Mouse (Mus musculus) duodenum, adult 2 months (tissue): Measurements from ENCODE around the gene Olfr878. TPM values are rescaled to one million over a fixed set of nuclear protein-coding genes. Genes with fewer than 3 reads are reported as not detected.

Experiments
- polyA plus RNA-seq: library from polyadenylated mRNA; depleted of rRNA; stranded (reverse); fragments of >200 nt; gene quantifications from 2 replicates; pipeline ENCODE4 v1.2.3, GENCODE M21; 2012; ENCODE audit warnings: low replicate concordance; rRNA removed

Olfr878 gene
- polyA plus RNA-seq = not detected in 2 replicates

DNA sequence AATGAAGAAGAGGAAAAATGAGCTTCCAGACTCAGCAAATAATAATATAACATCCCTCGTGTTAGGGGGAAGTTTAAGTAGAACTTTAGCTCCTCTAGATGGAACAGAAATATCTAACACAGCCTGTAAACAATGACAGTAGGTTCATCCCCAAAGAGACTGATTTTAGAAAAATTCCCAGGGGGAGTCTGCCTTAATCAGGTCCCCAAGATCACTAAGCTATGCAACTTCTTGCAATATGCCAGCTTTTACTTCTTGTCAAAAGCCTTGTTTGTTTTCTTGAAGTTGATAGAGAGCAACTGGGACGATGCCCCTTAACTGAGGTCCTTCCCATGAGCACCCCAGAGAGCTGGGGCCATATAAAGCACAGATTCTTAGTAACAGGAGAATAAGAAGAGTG lies at the start of gene Olfr878:
TSS of gene Olfr878 (plus strand) at position 301 of the 400 bp plus-strand sequence.

DNA sequence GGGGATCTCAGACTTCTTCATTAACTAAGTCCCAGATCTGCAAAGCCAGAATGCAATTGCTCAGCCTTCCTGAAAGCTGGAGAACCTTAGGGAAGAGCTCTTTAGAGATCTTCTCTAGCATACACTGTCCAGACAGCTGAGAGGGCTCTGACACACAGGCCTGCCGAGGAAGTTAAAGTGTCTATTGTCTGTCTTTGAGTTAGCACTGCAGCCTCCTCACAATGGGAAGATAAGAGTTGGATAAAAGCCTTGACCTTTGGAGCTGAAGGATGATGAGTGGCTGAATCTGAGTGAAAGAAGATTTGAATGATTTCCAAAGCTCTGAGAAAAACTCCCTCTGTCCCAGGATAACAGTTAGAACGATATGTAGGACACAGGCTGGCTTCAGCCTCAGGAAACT lies 21.0 kb upstream of the Olfr878 start, which contains the start of gene Olfr145:
TSS of gene Olfr145 (plus strand) at position 64 of the 400 bp plus-strand sequence.

Other genes starting within 250 kb of the Olfr878 start
- gene Panx3, start 248.6 kb upstream of the Olfr878 start, polyA plus RNA-seq = not detected in 2 replicates
- gene Olfr160, start 201.6 kb upstream of the Olfr878 start, polyA plus RNA-seq = not detected in 2 replicates
- not detected in 2 replicates for gene Olfr874, start 172.7 kb upstream of the Olfr878 start, polyA plus RNA-seq
- gene Olfr875, start 146.0 kb upstream of the Olfr878 start, polyA plus RNA-seq = not detected in 2 replicates
- gene Olfr876, start 114.8 kb upstream of the Olfr878 start, polyA plus RNA-seq = not detected in 2 replicates
- gene Olfr877, start 63.6 kb upstream of the Olfr878 start, polyA plus RNA-seq = not detected in 2 replicates
- gene Olfr145, start 21.1 kb upstream of the Olfr878 start, polyA plus RNA-seq = not detected in 2 replicates
- gene Olfr881, start 74.0 kb downstream of the Olfr878 start, polyA plus RNA-seq = not detected in 2 replicates
- not detected in 2 replicates for gene Olfr883, start 108.0 kb downstream of the Olfr878 start, polyA plus RNA-seq
- gene Olfr884, start 128.7 kb downstream of the Olfr878 start, polyA plus RNA-seq = not detected in 2 replicates
- not detected in 2 replicates for gene Olfr885, start 143.5 kb downstream of the Olfr878 start, polyA plus RNA-seq
- not detected in 2 replicates for gene Olfr887, start 166.2 kb downstream of the Olfr878 start, polyA plus RNA-seq
- not detected in 2 replicates for gene Olfr888, start 190.3 kb downstream of the Olfr878 start, polyA plus RNA-seq
- gene Olfr889, start 197.4 kb downstream of the Olfr878 start, polyA plus RNA-seq = not detected in 2 replicates
- gene Olfr890, start 224.7 kb downstream of the Olfr878 start, polyA plus RNA-seq = not detected in 2 replicates